Mouse (Mus musculus) layer of hippocampus, postnatal 36 days (tissue): Measurements from ENCODE around the gene Nucb1. TPM values are rescaled to one million over a fixed set of nuclear protein-coding genes. Genes with fewer than 3 reads are reported as not detected.

ENCODE experiments used
- DNase-seq, 2 experiments: peaks; one replicate each; pipeline ENCODE4 v3.0.0; 2022
- total RNA-seq, 2 experiments: library from RNA; stranded (reverse); gene quantifications; 2 replicates each; pipeline ENCODE4 v1.2.3; 2021

Nucb1 gene
- total RNA-seq, 2 experiments from 2014 or later: 94.0 to 98.0 TPM

- DNase-seq: no peak
Observed at GRCm38 (mm10) chr7:45461781-45462180, 48.4 kb downstream of the Nucb1 start.

- no peak for DNase-seq
Observed at GRCm38 (mm10) chr7:45461326-45461725, 48.9 kb downstream of the Nucb1 start.

- DNase-seq: no peak
Observed at GRCm38 (mm10) chr7:45460860-45461314, 49.3 kb downstream of the Nucb1 start.

GRCm38 (mm10) chr7:45460377-45460776 is 49.8 kb downstream of the Nucb1 start:
- peak in 1 of 2 experiments; percentile 17 for DNase-seq

GRCm38 (mm10) chr7:45459564-45460140 is 50.6 kb downstream of the Nucb1 start, which contains the start of gene Ftl1:
Ftl1 (minus strand) TSS chr7:45459884.
- peak; percentile 95 for DNase-seq

- peak; percentile 70 to 71 for DNase-seq
Observed at GRCm38 (mm10) chr7:45458748-45459563, 51.2 kb downstream of the Nucb1 start.

GRCm38 (mm10) chr7:45457204-45458060 is 52.8 kb downstream of the Nucb1 start:
- no peak for DNase-seq

- DNase-seq: no peak
Observed at GRCm38 (mm10) chr7:45456721-45457203, 53.4 kb downstream of the Nucb1 start.

- no peak for DNase-seq
Observed at GRCm38 (mm10) chr7:45455932-45456696, 54.1 kb downstream of the Nucb1 start.

- DNase-seq: no peak
Observed at GRCm38 (mm10) chr7:45454971-45455370, 55.2 kb downstream of the Nucb1 start.

- peak; percentile 85 to 87 for DNase-seq
Observed at GRCm38 (mm10) chr7:45451344-45451982, 58.7 kb downstream of the Nucb1 start.

GRCm38 (mm10) chr7:45449974-45450373 is 60.2 kb downstream of the Nucb1 start:
- DNase-seq: no peak

- no peak for DNase-seq
Observed at GRCm38 (mm10) chr7:45447325-45447990, 62.7 kb downstream of the Nucb1 start.

- no peak for DNase-seq
Observed at GRCm38 (mm10) chr7:45446589-45446988, 63.6 kb downstream of the Nucb1 start.

GRCm38 (mm10) chr7:45443526-45444420 is 66.4 kb downstream of the Nucb1 start:
- no peak for DNase-seq
